Mouse (Mus musculus) thymus, adult 2 months (tissue): ENCODE measurements around the gene Kctd12. TPM values are rescaled to one million over a fixed set of nuclear protein-coding genes. Genes with fewer than 3 reads are reported as not detected.
A peak's percentile ranks its signal among the peaks of the same experiment; 100 is the strongest.

Source experiments
- DNase-seq: peaks from one replicate; pipeline ENCODE4 v3.0.0; 2021
- H3K27ac ChIP-seq: fragments of 200-500 bp; 2 replicates; pipeline ENCODE4 v1.5.1; 2012; ENCODE audit warnings: low read length, control low read depth; ENCODE audit not compliant: control insufficient read depth, insufficient read depth
- H3K27me3 ChIP-seq: fragments of 200-500 bp; 2 replicates; pipeline ENCODE4 v1.6.1; 2012; ENCODE audit warnings: mild to moderate bottlenecking, low read length, moderate library complexity, mixed read lengths; ENCODE audit not compliant: control insufficient read depth, insufficient read depth
- H3K36me3 ChIP-seq: fragments of 200-500 bp; 2 replicates; pipeline ENCODE4 v1.6.1; 2012; ENCODE audit warnings: mild to moderate bottlenecking, low read length, moderate library complexity; ENCODE audit not compliant: control insufficient read depth, insufficient read depth
- H3K4me1 ChIP-seq: fragments of 200-500 bp; replicated peaks from 2 replicates; pipeline ENCODE4 v1.6.1; 2012; ENCODE audit warnings: low read length; ENCODE audit not compliant: control insufficient read depth, insufficient read depth
- H3K4me3 ChIP-seq: fragments of 200-500 bp; 2 replicates; pipeline ENCODE4 v1.5.1; 2012; ENCODE audit warnings: mild to moderate bottlenecking, low read length, control low read depth, moderate library complexity; ENCODE audit not compliant: control insufficient read depth, insufficient read depth
- CTCF ChIP-seq: fragments of 200-500 bp; IDR thresholded peaks from 2 replicates; pipeline ENCODE4 v1.5.1; 2012; ENCODE audit warnings: mild to moderate bottlenecking, control low read depth, low read length, moderate library complexity, borderline replicate concordance; ENCODE audit not compliant: control insufficient read depth, poor library complexity, insufficient read depth; ENCODE audit errors: extremely low read depth
- POLR2A ChIP-seq: fragments of 200-500 bp; IDR thresholded peaks from 2 replicates; pipeline ENCODE4 v1.6.1; 2012; ENCODE audit warnings: mild to moderate bottlenecking, low read length, control low read depth, moderate library complexity; ENCODE audit not compliant: control insufficient read depth, poor library complexity, insufficient read depth; ENCODE audit errors: extremely low read depth
- WGBS: fragments of 180-500 bp; shearing (Covaris S2); methylation state at CpG from one replicate; pipeline ENCODE4 v1.1.7; 2018; 5-methylcytosine and 5-hydroxymethylcytosine counted together
- polyA plus RNA-seq: library from polyadenylated mRNA; depleted of rRNA; stranded (reverse); fragments of >200 nt; gene quantifications from 2 replicates; pipeline ENCODE4 v1.2.3, GENCODE M21; 2012

Gene Kctd12
- polyA plus RNA-seq, 1 experiment, result 20.0 TPM

DNA sequence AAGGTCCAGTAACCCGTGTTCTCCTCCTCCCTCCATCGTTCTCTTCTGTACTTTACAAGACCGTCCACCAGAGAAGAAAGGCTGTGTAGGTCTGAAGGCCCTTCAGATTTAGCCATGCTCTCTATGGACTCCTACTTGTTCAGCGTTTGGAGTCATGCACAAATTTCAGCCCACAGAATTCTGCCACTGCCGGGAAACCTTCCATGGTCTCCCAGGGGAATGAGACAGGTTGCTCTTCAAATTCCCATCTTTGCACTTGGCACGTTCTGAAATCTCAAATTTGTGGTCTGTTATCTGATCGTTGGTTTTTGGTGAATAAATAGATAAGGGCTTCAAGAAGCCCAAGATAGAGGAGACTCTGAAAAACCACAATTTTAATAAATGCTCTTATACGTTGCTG is 1.2 kb upstream of the Kctd12 start:
- no peak overlapping the region for H3K4me3 ChIP-seq

DNA sequence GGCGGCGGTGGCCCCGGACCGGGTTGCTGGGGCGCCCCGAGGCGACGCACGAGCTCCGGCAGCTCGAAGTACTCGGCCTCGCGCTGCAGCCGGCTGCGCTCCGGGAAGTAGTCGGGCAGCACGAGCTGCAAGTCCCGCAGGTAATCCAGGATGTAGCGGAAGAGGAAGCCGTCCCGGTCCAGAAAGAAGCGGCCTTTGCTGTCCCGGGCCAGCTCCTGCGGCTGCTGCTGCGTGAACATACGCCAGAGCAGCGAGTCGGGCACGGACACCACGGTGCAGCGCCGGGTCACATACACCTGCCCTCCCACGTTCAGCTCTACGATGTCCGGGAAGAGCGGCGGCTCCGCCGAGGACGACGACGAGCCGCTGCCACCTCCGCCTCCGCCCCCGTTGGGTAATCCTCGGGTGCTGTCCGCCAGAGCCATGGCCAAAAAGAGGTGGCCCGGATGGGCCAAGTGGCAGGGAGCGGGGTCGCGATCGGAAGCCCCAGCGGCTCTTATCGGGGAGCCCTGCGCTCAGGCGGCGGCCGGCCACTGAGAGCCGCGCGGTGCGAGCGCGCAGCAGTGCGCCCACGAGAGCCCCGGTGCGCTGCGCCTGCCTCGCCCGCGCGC is 316 bp downstream of the Kctd12 start:
- Histone ChIP-seq H3K4me1 (peaks cover 16% of the 10 kb centered on the region), H3K27ac (no peak overlapping the region), H3K36me3 (no peaks in the 10 kb centered on the region), H3K27me3 (no peaks in the 10 kb centered on the region), H3K4me3 (peak overlapping the region; percentile 56)
- DNase-seq, result peak; percentile 54
- no peak for TF ChIP-seq CTCF
- TF ChIP-seq POLR2A, result peak; percentile 95
- 1% methylated on average over 76 of the region's 76 CpGs for WGBS

More for the DNA sequence above, 1.2 kb upstream of the Kctd12 start:
- Histone ChIP-seq H3K27ac (no peak overlapping the region), H3K36me3 (no peaks in the 10 kb centered on the region), H3K4me1 (peaks cover 16% of the 10 kb centered on the region), H3K27me3 (no peaks in the 10 kb centered on the region)
- no peak for DNase-seq
- WGBS, result 45% methylated on average over 8 of the region's 8 CpGs
- no peak for TF ChIP-seq CTCF
- no peak for TF ChIP-seq POLR2A

DNA sequence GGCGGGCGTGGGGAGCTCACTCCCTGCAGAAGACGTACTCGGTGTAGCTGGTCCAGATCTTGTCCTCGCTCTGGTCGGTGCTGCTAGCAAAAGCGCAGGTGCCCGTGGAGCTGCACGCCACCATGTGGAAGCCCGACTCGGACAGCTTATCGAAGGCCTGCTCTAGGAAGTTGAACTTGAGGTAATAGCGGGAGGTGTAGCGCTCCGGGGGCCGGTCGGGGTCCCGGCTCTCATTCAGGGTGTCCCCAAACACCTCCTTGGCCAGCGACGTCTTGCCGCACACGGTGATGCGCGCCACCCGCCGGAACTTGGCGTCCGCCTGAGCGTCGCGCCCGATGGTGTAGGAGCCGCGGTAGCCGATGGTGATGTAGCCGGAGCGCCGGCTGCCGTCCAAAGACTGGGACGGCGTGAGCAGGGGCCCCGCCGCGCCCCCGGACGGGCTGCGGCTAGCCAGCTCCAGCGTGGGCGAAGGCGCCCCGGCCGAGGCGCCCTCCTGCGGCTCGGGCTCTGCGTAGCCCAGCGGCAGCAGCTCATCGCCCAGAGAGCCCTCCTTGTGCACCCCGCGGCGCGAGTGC is 909 bp downstream of the Kctd12 start:
- peak; percentile 43 for DNase-seq
- Histone ChIP-seq H3K27me3 (no peaks in the 10 kb centered on the region), H3K4me3 (peak overlapping the region; percentile 56), H3K36me3 (no peaks in the 10 kb centered on the region), H3K4me1 (peaks cover 16% of the 10 kb centered on the region), H3K27ac (no peak overlapping the region)
- WGBS, result under 1% methylated on average over 62 of the region's 62 CpGs
- TF ChIP-seq POLR2A, result no peak
- no peak for TF ChIP-seq CTCF

DNA sequence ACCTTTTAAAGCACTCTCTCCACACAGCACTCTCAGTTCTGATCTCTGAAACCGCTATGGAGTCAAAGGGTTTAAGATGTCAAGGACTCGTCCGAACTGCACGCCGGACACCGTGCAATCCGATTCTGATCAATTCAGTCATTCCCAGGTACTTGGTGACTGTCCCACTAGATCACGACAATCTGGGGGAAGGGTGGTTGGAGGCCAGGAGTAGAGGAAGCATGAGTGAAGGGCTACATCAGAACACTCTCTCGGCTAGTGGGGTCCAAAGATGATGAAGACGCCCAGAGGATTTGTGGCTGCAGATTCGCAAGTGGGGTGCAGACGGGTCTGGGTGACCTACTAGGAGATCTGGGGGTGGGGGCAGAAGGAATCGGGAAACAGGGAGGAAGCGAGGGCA is 1.5 kb downstream of the Kctd12 start:
- Histone ChIP-seq H3K36me3 (no peaks in the 10 kb centered on the region), H3K27ac (no peak overlapping the region), H3K4me1 (peaks cover 16% of the 10 kb centered on the region), H3K27me3 (no peaks in the 10 kb centered on the region), H3K4me3 (peak overlapping the region; percentile 56)
- 4% methylated on average over 14 of the region's 14 CpGs for WGBS
- TF ChIP-seq POLR2A, result no peak
- TF ChIP-seq CTCF, result no peak
- DNase-seq, result peak; percentile 6

DNA sequence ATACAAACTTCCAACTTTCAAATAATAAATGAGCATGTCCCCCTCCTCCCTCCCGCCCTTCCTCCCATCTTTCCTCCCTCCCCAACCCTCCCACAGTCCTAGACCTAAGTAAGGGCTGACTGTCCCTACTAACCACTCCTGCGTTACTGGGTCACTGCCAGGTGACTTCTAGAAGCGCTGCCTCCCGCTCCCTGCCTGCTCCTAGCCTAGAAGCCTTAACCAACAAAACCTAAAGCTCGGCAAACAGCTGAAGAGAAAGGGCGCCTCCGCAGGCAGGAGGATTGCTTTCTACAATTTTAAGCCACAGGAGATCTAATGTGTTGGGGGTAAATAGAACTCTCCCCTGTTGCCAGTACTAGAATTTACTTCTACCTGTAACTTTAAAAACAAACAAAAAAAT is 2.0 kb downstream of the Kctd12 start:
- H3K27me3 ChIP-seq, result no peaks in the 10 kb centered on the region
- H3K4me1 ChIP-seq, result peaks cover 16% of the 10 kb centered on the region
- WGBS, result 10% methylated on average over 7 of the region's 7 CpGs
- no peak for TF ChIP-seq CTCF
- no peak for TF ChIP-seq POLR2A
- H3K36me3 ChIP-seq, result no peaks in the 10 kb centered on the region
- no peak overlapping the region for H3K27ac ChIP-seq
- peak; percentile 29 for DNase-seq
- peak overlapping the region; percentile 27 for H3K4me3 ChIP-seq

DNA sequence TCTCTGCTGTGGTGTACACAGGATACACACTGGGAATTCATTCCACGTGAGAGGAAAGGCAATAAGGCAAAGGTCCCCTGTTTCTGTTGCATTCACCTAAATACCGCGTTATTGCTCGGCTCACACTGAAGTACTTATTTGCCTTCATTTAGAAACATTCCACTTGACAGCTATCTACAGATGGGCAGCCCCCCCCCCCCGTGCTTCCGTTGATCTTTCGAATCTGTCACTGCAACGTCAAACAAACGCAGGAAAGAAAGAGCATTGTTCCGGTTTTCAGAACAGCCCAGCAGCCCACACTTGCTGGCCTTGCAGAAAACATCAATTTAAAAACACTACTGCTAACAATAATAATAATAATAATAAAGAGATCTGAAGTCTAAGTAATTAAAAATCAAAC is 2.6 kb downstream of the Kctd12 start:
- DNase-seq, result no peak
- H3K4me1 ChIP-seq, result peaks cover 16% of the 10 kb centered on the region
- H3K27me3 ChIP-seq, result no peaks in the 10 kb centered on the region
- WGBS, result 3% methylated on average over 10 of the region's 10 CpGs
- no peak overlapping the region for H3K27ac ChIP-seq
- H3K4me3 ChIP-seq, result no peak overlapping the region
- TF ChIP-seq CTCF, result no peak
- TF ChIP-seq POLR2A, result no peak
- H3K36me3 ChIP-seq, result no peaks in the 10 kb centered on the region
